Mouse (Mus musculus) forebrain, embryonic 16.5 days (tissue): ENCODE data around the gene Elfn1. TPM values are rescaled to one million over a fixed set of nuclear protein-coding genes. Genes with fewer than 3 reads are reported as not detected.
A peak's percentile ranks its signal among the peaks of the same experiment; 100 is the strongest.

ENCODE experiments used
- ATAC-seq: fragments of 200-750 bp; cut with Nextera tagmentation; 2 replicates; pipeline ENCODE4 v1.8.0; 2017; ENCODE audit warnings: mild to moderate bottlenecking, moderate library complexity
- H3K27ac ChIP-seq: fragments of 300-500 bp; sonication (generic); 2 replicates; pipeline ENCODE4 v1.5.1; 2014; ENCODE audit warnings: low read length, control low read depth
- H3K27me3 ChIP-seq: fragments of 300-500 bp; sonication (generic); replicated peaks from 2 replicates; pipeline ENCODE4 v1.6.1; 2014; ENCODE audit warnings: low read length; ENCODE audit not compliant: control insufficient read depth, insufficient read depth
- H3K36me3 ChIP-seq: fragments of 300-500 bp; sonication (generic); 2 replicates; pipeline ENCODE4 v1.6.1; 2014; ENCODE audit not compliant: control insufficient read depth, insufficient read depth
- H3K4me1 ChIP-seq: fragments of 300-500 bp; sonication (generic); replicated peaks from 2 replicates; pipeline ENCODE4 v1.6.1; 2014; ENCODE audit warnings: low read length; ENCODE audit not compliant: control insufficient read depth, insufficient read depth
- H3K4me2 ChIP-seq: fragments of 300-500 bp; sonication (generic); 2 replicates; pipeline ENCODE4 v1.6.1; 2014; ENCODE audit warnings: mild to moderate bottlenecking, low read length, control low read depth
- H3K4me3 ChIP-seq: fragments of 300-500 bp; sonication (generic); replicated peaks from 2 replicates; pipeline ENCODE4 v1.5.1; 2014; ENCODE audit warnings: mild to moderate bottlenecking, low read length, control low read depth
- H3K9ac ChIP-seq: fragments of 300-500 bp; sonication (generic); replicated peaks from 2 replicates; pipeline ENCODE4 v1.6.1; 2014; ENCODE audit warnings: low read depth, low read length, control low read depth
- H3K9me3 ChIP-seq: fragments of 300-500 bp; sonication (generic); 2 replicates; pipeline ENCODE4 v1.6.1; 2016; ENCODE audit warnings: low read length; ENCODE audit not compliant: control insufficient read depth
- WGBS: fragments of 180-500 bp; shearing (Covaris S2); extraction: QIAGEN DNeasy Blood & Tissue Kit; methylation state at CpG from one replicate; pipeline ENCODE4 v1.1.7; 2014; 5-methylcytosine and 5-hydroxymethylcytosine counted together
- polyA plus RNA-seq: library from polyadenylated mRNA; unstranded; fragments of >200 nt; fragmentation: Nextera tagmentation; extraction: Ambion mirVana; gene quantifications from 2 replicates; pipeline ENCODE4 v1.2.1, GENCODE M21; 2015

Elfn1 gene
- polyA plus RNA-seq, 1 experiment from 2014 or later = 3.2 TPM

- no peak overlapping the region for H3K27ac ChIP-seq
- ATAC-seq = no peak
- no peaks in the 10 kb centered on the region for H3K9me3 ChIP-seq
- H3K9ac ChIP-seq = no peak overlapping the region
- H3K27me3 ChIP-seq = no peaks in the 10 kb centered on the region
- peaks cover 32% of the 10 kb centered on the region for H3K4me1 ChIP-seq
- no peaks in the 10 kb centered on the region for H3K36me3 ChIP-seq
- 96% methylated on average over 1 of the region's 1 CpGs for WGBS
- H3K4me2 ChIP-seq = no peak overlapping the region
- H3K4me3 ChIP-seq = no peak overlapping the region
Observed at GRCm38 (mm10) chr5:140019616-140020015, 111.9 kb downstream of the Elfn1 start.

GRCm38 (mm10) chr5:140021755-140022154, 114.0 kb downstream of the Elfn1 start:
- Histone ChIP-seq H3K36me3 (no peaks in the 10 kb centered on the region), H3K9me3 (no peaks in the 10 kb centered on the region), H3K27ac (0 out of 2 replicates have a peak overlapping the region, but pooled peaks have one; percentile 8), H3K9ac (peak overlapping the region; percentile 4; the same call in 1 of the 2 replicates), H3K4me3 (no peak overlapping the region), H3K27me3 (no peaks in the 10 kb centered on the region), H3K4me1 (peaks cover 32% of the 10 kb centered on the region), H3K4me2 (no peak overlapping the region)
- ATAC-seq = no peak
- WGBS = 51% methylated on average over 10 of the region's 10 CpGs

GRCm38 (mm10) chr5:140022861-140023260, 115.1 kb downstream of the Elfn1 start:
- no peaks in the 10 kb centered on the region for H3K9me3 ChIP-seq
- WGBS = 38% methylated on average over 6 of the region's 6 CpGs
- no peak overlapping the region for H3K4me2 ChIP-seq
- peaks cover 32% of the 10 kb centered on the region for H3K4me1 ChIP-seq
- no peak for ATAC-seq
- no peak overlapping the region for H3K4me3 ChIP-seq
- H3K36me3 ChIP-seq = no peaks in the 10 kb centered on the region
- H3K27ac ChIP-seq = no peak overlapping the region
- H3K9ac ChIP-seq = no peak overlapping the region
- no peaks in the 10 kb centered on the region for H3K27me3 ChIP-seq

GRCm38 (mm10) chr5:140023941-140024500, 116.3 kb downstream of the Elfn1 start:
- ATAC-seq = peak; percentile 87
- no peak overlapping the region for H3K27ac ChIP-seq

More at GRCm38 (mm10) chr5:140023941-140024500, 116.3 kb downstream of the Elfn1 start:
- Histone ChIP-seq H3K36me3 (no peaks in the 10 kb centered on the region), H3K9me3 (no peaks in the 10 kb centered on the region), H3K4me1 (peaks cover 32% of the 10 kb centered on the region), H3K4me2 (no peak overlapping the region), H3K4me3 (no peak overlapping the region), H3K27me3 (no peaks in the 10 kb centered on the region), H3K9ac (no peak overlapping the region)
- WGBS = 6% methylated on average over 3 of the region's 3 CpGs

Other genes starting within 250 kb of the Elfn1 start
- gene Micall2, start 171.6 kb upstream of the Elfn1 start, polyA plus RNA-seq = 3.8 and 5.7 TPM in 2 replicates
- gene Ints1, start 132.3 kb upstream of the Elfn1 start, polyA plus RNA-seq = 26.7 and 32.3 TPM in 2 replicates
- gene Mafk, start 116.4 kb upstream of the Elfn1 start, polyA plus RNA-seq = 22.6 and 23.1 TPM in 2 replicates
- gene Tmem184a, start 88.0 kb upstream of the Elfn1 start, polyA plus RNA-seq = 0.11 and 0.29 TPM in 2 replicates
- not detected in 2 replicates for gene Gm26938, start 81.5 kb upstream of the Elfn1 start, polyA plus RNA-seq
- 75.0 and 90.0 TPM in 2 replicates for gene Psmg3, start 81.1 kb upstream of the Elfn1 start, polyA plus RNA-seq